Mouse (Mus musculus): ENCODE measurements around the gene Mei1. TPM values are rescaled to one million over a fixed set of nuclear protein-coding genes. Genes with fewer than 3 reads are reported as not detected.

The Mei1 gene
- polyA plus RNA-seq (2014; fragmentation: Nextera tagmentation; extraction: Ambion mirVana), result not detected in 2 replicates

DNA sequence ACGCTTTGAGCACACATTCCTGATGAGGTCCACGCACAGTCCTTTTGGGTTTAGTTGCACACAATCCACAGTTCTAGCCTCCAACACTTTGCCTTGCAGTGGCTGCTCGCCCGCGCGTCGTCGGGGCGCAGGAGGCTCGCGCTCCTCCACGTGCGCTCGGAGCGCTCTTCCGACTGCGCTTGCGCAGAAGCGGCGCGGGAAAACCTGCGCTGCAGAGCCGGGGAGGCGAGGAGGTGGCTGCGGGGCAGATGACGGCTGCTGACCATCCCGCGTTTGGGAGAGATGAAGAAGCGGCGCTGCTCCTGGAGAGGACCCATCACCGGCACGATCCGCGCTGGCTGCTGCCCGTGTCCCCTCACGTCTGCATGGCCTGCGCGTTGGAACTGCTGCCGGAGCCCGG lies at the start of gene Mei1:
Gene Mei1, plus strand, starts transcription at position 99 of the 400 bp plus-strand sequence.
- Histone ChIP-seq H3K27ac (ENCODE audit: low read depth) (no peak within 1 kb of the TSS), H3K4me2 (ENCODE audit: low read length) (peak within 1 kb of the TSS; percentile 33; the same call in 1 of the 2 replicates), H3K27me3 (replicated peaks; ENCODE audit: control insufficient read depth, insufficient read depth, low read length) (peaks cover 41% of the 10 kb centered on the region), H3K4me1 (replicated peaks; ENCODE audit: control insufficient read depth, insufficient read depth, low read length) (no peaks in the 10 kb centered on the region), H3K9me3 (ENCODE audit: control insufficient read depth, low read length) (no peaks in the 10 kb centered on the region), H3K36me3 (ENCODE audit: control insufficient read depth, insufficient read depth, low read length) (no peaks in the 10 kb centered on the region), H3K9ac (ENCODE audit: low read length) (no peak within 1 kb of the TSS), H3K4me3 (ENCODE audit: low read depth, low read length) (no peak within 1 kb of the TSS)
- DNase-seq (ENCODE audit: low spot score) (no peak), ATAC-seq (replicated peaks; ENCODE audit: low FRiP score, low TSS enrichment, low read depth) (no peak)
- WGBS, result 20% methylated on average over 40 of the region's 40 CpGs

GRCm38 (mm10) chr15:82022535-82023088 lies 47.2 kb upstream of the Mei1 start:
- no peak overlapping the region for H3K4me3 ChIP-seq (ENCODE audit: low read depth, low read length)
- no peaks in the 10 kb centered on the region for H3K4me1 ChIP-seq (replicated peaks; ENCODE audit: control insufficient read depth, insufficient read depth, low read length)
- H3K4me2 ChIP-seq (ENCODE audit: low read length), result no peak overlapping the region
- H3K27ac ChIP-seq (ENCODE audit: low read depth), result no peak overlapping the region
- no peak for ATAC-seq (replicated peaks; ENCODE audit: low FRiP score, low TSS enrichment, low read depth)
- DNase-seq (ENCODE audit: low spot score), result no peak
- peaks cover 71% of the 10 kb centered on the region for H3K36me3 ChIP-seq (ENCODE audit: control insufficient read depth, insufficient read depth, low read length)
- H3K27me3 ChIP-seq (replicated peaks; ENCODE audit: control insufficient read depth, insufficient read depth, low read length), result no peaks in the 10 kb centered on the region
- H3K9ac ChIP-seq (ENCODE audit: low read length), result no peak overlapping the region
- 87% methylated on average over 13 of the region's 13 CpGs for WGBS
- 0 out of 2 replicates have a peak, but pooled peaks cover 3% of the 10 kb centered on the region for H3K9me3 ChIP-seq (ENCODE audit: control insufficient read depth, low read length)

GRCm38 (mm10) chr15:82023965-82024635 lies 45.7 kb upstream of the Mei1 start:
- peaks cover 80% of the 10 kb centered on the region for H3K36me3 ChIP-seq (ENCODE audit: control insufficient read depth, insufficient read depth, low read length)
- H3K4me2 ChIP-seq (ENCODE audit: low read length), result no peak overlapping the region
- H3K4me1 ChIP-seq (replicated peaks; ENCODE audit: control insufficient read depth, insufficient read depth, low read length), result no peaks in the 10 kb centered on the region
- ATAC-seq (replicated peaks; ENCODE audit: low FRiP score, low TSS enrichment, low read depth) (no peak), DNase-seq (ENCODE audit: low spot score) (no peak)
- no peak overlapping the region for H3K4me3 ChIP-seq (ENCODE audit: low read depth, low read length)
- H3K27me3 ChIP-seq (replicated peaks; ENCODE audit: control insufficient read depth, insufficient read depth, low read length), result no peaks in the 10 kb centered on the region
- no peak overlapping the region for H3K9ac ChIP-seq (ENCODE audit: low read length)
- WGBS, result 85% methylated on average over 6 of the region's 6 CpGs
- 0 out of 2 replicates have a peak, but pooled peaks cover 3% of the 10 kb centered on the region for H3K9me3 ChIP-seq (ENCODE audit: control insufficient read depth, low read length)
- no peak overlapping the region for H3K27ac ChIP-seq (ENCODE audit: low read depth)

- peaks cover 93% of the 10 kb centered on the region for H3K36me3 ChIP-seq (ENCODE audit: control insufficient read depth, insufficient read depth, low read length)
- 89% methylated on average over 7 of the region's 7 CpGs for WGBS
- no peaks in the 10 kb centered on the region for H3K27me3 ChIP-seq (replicated peaks; ENCODE audit: control insufficient read depth, insufficient read depth, low read length)
Observed at GRCm38 (mm10) chr15:82027276-82027675, 42.5 kb upstream of the Mei1 start.

DNA sequence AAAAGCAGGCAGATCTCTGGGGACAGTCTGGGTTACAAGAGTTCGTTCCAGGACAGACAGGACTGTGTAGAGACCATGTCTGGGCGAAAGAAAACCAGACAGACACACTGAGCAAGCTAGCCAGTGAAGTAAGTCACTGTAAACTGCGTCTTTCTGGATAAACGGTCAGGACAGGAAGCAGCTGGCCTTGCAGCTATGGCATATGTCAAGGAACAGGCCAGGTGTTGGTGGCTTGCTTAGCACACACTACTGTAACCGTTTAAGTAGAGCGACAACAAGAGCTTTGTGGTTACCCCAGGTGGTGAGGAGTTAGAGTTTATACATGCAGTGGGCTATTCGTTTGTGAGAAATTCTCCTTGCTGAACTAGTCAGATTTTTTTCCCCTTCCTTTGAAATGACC lies 42.1 kb upstream of the Mei1 start:
- Histone ChIP-seq H3K9me3 (ENCODE audit: control insufficient read depth, low read length) (0 out of 2 replicates have a peak, but pooled peaks cover 3% of the 10 kb centered on the region), H3K4me3 (ENCODE audit: low read depth, low read length) (no peak overlapping the region), H3K27ac (ENCODE audit: low read depth) (no peak overlapping the region), H3K4me1 (replicated peaks; ENCODE audit: control insufficient read depth, insufficient read depth, low read length) (no peaks in the 10 kb centered on the region), H3K9ac (ENCODE audit: low read length) (no peak overlapping the region), H3K4me2 (ENCODE audit: low read length) (no peak overlapping the region), H3K36me3 (ENCODE audit: control insufficient read depth, insufficient read depth, low read length) (peaks cover 91% of the 10 kb centered on the region), H3K27me3 (replicated peaks; ENCODE audit: control insufficient read depth, insufficient read depth, low read length) (no peaks in the 10 kb centered on the region)
- ATAC-seq (replicated peaks; ENCODE audit: low FRiP score, low TSS enrichment, low read depth) (no peak), DNase-seq (ENCODE audit: low spot score) (no peak)
- WGBS, result 77% methylated on average over 7 of the region's 7 CpGs

More at GRCm38 (mm10) chr15:82027276-82027675, 42.5 kb upstream of the Mei1 start:
- Histone ChIP-seq H3K27ac (ENCODE audit: low read depth) (no peak overlapping the region), H3K9me3 (ENCODE audit: control insufficient read depth, low read length) (0 out of 2 replicates have a peak, but pooled peaks cover 3% of the 10 kb centered on the region), H3K4me2 (ENCODE audit: low read length) (no peak overlapping the region), H3K4me1 (replicated peaks; ENCODE audit: control insufficient read depth, insufficient read depth, low read length) (no peaks in the 10 kb centered on the region), H3K9ac (ENCODE audit: low read length) (no peak overlapping the region), H3K4me3 (ENCODE audit: low read depth, low read length) (no peak overlapping the region)
- DNase-seq (ENCODE audit: low spot score), result no peak
- no peak for ATAC-seq (replicated peaks; ENCODE audit: low FRiP score, low TSS enrichment, low read depth)

GRCm38 (mm10) chr15:82032386-82032785 lies 37.4 kb upstream of the Mei1 start:
- Histone ChIP-seq H3K27me3 (replicated peaks; ENCODE audit: control insufficient read depth, insufficient read depth, low read length) (no peaks in the 10 kb centered on the region), H3K9me3 (ENCODE audit: control insufficient read depth, low read length) (no peaks in the 10 kb centered on the region), H3K9ac (ENCODE audit: low read length) (no peak overlapping the region), H3K36me3 (ENCODE audit: control insufficient read depth, insufficient read depth, low read length) (peaks cover 76% of the 10 kb centered on the region), H3K4me2 (ENCODE audit: low read length) (no peak overlapping the region), H3K4me1 (replicated peaks; ENCODE audit: control insufficient read depth, insufficient read depth, low read length) (no peaks in the 10 kb centered on the region), H3K4me3 (ENCODE audit: low read depth, low read length) (no peak overlapping the region), H3K27ac (ENCODE audit: low read depth) (no peak overlapping the region)
- DNase-seq (ENCODE audit: low spot score), result no peak
- ATAC-seq (replicated peaks; ENCODE audit: low FRiP score, low TSS enrichment, low read depth), result no peak
- WGBS, result 89% methylated on average over 7 of the region's 7 CpGs

DNA sequence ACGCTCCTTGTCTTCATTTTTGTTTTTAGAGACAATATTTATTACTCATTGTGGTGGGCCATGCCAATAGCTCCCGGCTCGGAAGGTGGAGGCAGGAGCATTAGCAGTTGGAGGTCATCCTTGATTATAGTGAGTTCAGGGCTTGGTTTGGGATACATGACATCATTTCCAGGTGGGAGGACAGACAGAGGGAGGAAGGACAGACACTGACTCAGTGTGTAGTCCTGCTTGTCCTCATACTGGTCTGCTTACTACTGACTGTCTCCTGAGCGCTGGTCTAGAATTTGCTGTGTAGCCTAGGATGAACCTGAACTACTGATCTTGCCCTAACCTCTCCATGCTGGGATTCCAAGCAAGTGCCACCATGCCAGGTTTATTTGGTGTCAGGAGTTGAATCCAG lies 36.0 kb upstream of the Mei1 start, which contains the start of gene Desi1:
Gene Desi1, minus strand, starts transcription at position 101 of the 400 bp plus-strand sequence.
- Histone ChIP-seq H3K4me1 (replicated peaks; ENCODE audit: control insufficient read depth, insufficient read depth, low read length) (no peaks in the 10 kb centered on the region), H3K4me2 (ENCODE audit: low read length) (no peak within 1 kb of the TSS), H3K27ac (ENCODE audit: low read depth) (no peak within 1 kb of the TSS), H3K27me3 (replicated peaks; ENCODE audit: control insufficient read depth, insufficient read depth, low read length) (no peaks in the 10 kb centered on the region), H3K9ac (ENCODE audit: low read length) (no peak within 1 kb of the TSS), H3K36me3 (ENCODE audit: control insufficient read depth, insufficient read depth, low read length) (peaks cover 76% of the 10 kb centered on the region), H3K9me3 (ENCODE audit: control insufficient read depth, low read length) (no peaks in the 10 kb centered on the region), H3K4me3 (ENCODE audit: low read depth, low read length) (no peak within 1 kb of the TSS)
- ATAC-seq (replicated peaks; ENCODE audit: low FRiP score, low TSS enrichment, low read depth) (no peak), DNase-seq (ENCODE audit: low spot score) (no peak)
- WGBS, result 91% methylated on average over 4 of the region's 4 CpGs

DNA sequence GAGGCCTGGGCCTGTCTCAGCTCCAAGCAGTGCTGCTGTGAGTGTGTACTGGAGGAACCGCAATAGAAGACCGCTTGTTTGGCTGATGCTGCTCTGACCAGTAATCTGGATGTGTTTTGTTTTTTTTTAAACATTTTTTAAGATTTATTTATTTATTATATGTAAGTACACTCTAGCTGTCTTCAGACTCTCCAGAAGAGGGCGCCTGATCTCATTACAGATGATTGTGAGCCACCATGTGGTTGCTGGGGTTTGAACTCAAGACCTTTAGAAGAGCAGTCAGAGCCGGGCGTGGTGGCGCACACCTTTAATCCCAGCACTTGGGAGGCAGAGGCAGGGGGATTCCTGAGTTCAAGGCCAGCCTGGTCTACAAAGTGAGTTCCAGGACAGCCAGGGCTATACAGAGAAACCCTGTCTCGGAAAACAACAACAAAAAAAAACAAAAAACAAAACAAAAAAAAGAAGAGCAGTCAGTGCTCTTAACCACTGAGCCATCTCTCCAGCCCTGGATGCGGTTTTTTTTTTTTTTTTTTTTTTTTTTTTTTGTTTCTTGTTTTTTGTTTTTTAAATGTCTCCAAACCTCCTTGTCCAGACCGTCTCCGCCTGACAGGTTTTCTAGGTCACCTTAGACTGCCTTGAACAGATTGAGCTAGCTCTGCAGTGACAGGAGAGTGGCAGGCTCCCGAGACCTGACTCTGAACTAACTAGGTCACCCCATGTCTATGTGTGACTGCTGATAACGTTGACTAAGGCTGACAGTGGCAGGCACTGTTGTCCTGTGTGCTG lies 33.7 kb upstream of the Mei1 start:
- no peaks in the 10 kb centered on the region for H3K9me3 ChIP-seq (ENCODE audit: control insufficient read depth, low read length)
- no peak for ATAC-seq (replicated peaks; ENCODE audit: low FRiP score, low TSS enrichment, low read depth)
- H3K4me1 ChIP-seq (replicated peaks; ENCODE audit: control insufficient read depth, insufficient read depth, low read length), result no peaks in the 10 kb centered on the region
- no peak overlapping the region for H3K27ac ChIP-seq (ENCODE audit: low read depth)
- peaks cover 79% of the 10 kb centered on the region for H3K36me3 ChIP-seq (ENCODE audit: control insufficient read depth, insufficient read depth, low read length)
- DNase-seq (ENCODE audit: low spot score), result no peak
- H3K4me3 ChIP-seq (ENCODE audit: low read depth, low read length), result no peak overlapping the region
- no peak overlapping the region for H3K4me2 ChIP-seq (ENCODE audit: low read length)
- 83% methylated on average over 12 of the region's 12 CpGs for WGBS
- H3K9ac ChIP-seq (ENCODE audit: low read length), result no peak overlapping the region
- no peaks in the 10 kb centered on the region for H3K27me3 ChIP-seq (replicated peaks; ENCODE audit: control insufficient read depth, insufficient read depth, low read length)

Data from intestine, embryonic 14.5 days (tissue).